Mouse (Mus musculus): ENCODE measurements around the gene Sestd1. TPM values are rescaled to one million over a fixed set of nuclear protein-coding genes. Genes with fewer than 3 reads are reported as not detected.

The Sestd1 gene
- polyA plus RNA-seq, 1 experiment = 5.2 TPM

DNA sequence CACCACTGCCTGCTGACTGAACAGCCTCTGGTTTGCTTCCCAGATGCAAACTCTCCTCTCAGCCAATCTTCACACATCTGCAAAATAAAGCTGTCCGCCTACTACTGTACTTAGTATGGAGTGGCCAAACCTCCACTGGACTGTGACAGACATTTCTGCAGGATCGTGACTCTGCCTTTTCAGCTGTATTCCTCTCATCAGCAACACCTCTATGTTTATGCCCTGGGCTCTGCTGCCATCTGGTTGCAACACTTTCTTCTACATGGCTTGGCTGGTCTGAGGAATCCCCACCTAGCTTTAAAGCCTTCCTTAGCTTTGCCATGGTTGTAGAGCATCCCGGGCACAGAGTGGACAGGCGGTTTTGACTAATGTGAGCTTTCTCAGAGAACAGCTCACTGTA, 20.3 kb downstream of the Sestd1 start:
- Histone ChIP-seq H3K27ac (replicated peaks; ENCODE audit: low read depth, low read length) (no peak overlapping the region), H3K4me3 (ENCODE audit: insufficient read depth, low read depth, low read length) (no peak overlapping the region), H3K4me1 (ENCODE audit: control insufficient read depth, insufficient read depth, insufficient read length, low read length) (peaks cover 7% of the 10 kb centered on the region; the same call in 1 of the 2 replicates)

DNA sequence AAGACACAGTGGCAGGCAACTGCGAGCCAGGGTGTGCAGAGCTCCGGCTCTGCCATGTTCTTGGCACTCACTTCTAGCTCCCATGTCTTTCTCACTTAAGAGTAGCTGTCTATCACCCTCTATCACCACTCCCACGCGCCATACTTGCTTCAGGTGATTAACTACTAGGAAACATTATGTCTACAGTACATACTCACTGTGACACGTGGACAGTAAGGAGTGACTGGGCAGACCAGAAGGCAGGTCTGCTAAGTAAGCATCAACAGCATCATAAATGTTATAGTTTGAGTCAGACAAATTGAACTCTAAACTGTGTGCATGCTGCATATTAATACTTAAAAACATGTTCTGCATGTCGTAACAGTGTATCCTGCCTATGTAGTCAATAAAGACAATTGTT, 27.2 kb downstream of the Sestd1 start:
- no peak overlapping the region for H3K4me3 ChIP-seq (ENCODE audit: insufficient read depth, low read depth, low read length)
- no peak overlapping the region for H3K27ac ChIP-seq (replicated peaks; ENCODE audit: low read depth, low read length)
- H3K4me1 ChIP-seq (ENCODE audit: control insufficient read depth, insufficient read depth, insufficient read length, low read length) = 0 out of 2 replicates have a peak, but pooled peaks cover 2% of the 10 kb centered on the region

GRCm38 (mm10) chr2:77251736-77252135, 28.7 kb downstream of the Sestd1 start:
- no peaks in the 10 kb centered on the region for H3K4me1 ChIP-seq (ENCODE audit: control insufficient read depth, insufficient read depth, insufficient read length, low read length)
- H3K4me3 ChIP-seq (ENCODE audit: insufficient read depth, low read depth, low read length) = no peak overlapping the region
- no peak overlapping the region for H3K27ac ChIP-seq (replicated peaks; ENCODE audit: low read depth, low read length)

- Histone ChIP-seq H3K27ac (replicated peaks; ENCODE audit: low read depth, low read length) (no peak overlapping the region), H3K4me1 (ENCODE audit: control insufficient read depth, insufficient read depth, insufficient read length, low read length) (no peaks in the 10 kb centered on the region), H3K4me3 (ENCODE audit: insufficient read depth, low read depth, low read length) (no peak overlapping the region)
Measured at GRCm38 (mm10) chr2:77249771-77250681, 30.4 kb downstream of the Sestd1 start.

DNA sequence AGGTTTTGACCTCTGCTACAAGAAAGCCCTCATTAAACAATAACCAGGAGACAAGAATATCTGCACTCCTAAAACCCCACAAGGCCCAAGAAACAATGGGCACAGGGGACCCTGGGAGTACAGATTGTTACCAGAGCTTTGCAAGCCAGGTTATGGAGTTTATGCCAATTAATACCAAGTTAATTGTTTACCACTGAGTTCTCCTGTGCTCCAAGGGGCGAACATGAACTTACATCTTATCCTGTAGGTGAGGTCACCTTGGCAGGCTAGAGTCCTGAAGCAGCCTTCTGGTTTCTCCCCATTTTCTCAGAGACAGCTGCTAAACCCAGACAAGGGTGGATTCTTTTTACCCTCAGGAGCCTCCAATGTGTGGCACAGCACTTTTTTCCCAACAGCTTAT, 32.0 kb downstream of the Sestd1 start:
- H3K27ac ChIP-seq (replicated peaks; ENCODE audit: low read depth, low read length) = no peak overlapping the region
- no peak overlapping the region for H3K4me3 ChIP-seq (ENCODE audit: insufficient read depth, low read depth, low read length)
- no peaks in the 10 kb centered on the region for H3K4me1 ChIP-seq (ENCODE audit: control insufficient read depth, insufficient read depth, insufficient read length, low read length)

- H3K4me1 ChIP-seq (ENCODE audit: control insufficient read depth, insufficient read depth, insufficient read length, low read length) = no peaks in the 10 kb centered on the region
- no peak overlapping the region for H3K27ac ChIP-seq (replicated peaks; ENCODE audit: low read depth, low read length)
- no peak overlapping the region for H3K4me3 ChIP-seq (ENCODE audit: insufficient read depth, low read depth, low read length)
Measured at GRCm38 (mm10) chr2:77247200-77247830, 33.1 kb downstream of the Sestd1 start.

DNA sequence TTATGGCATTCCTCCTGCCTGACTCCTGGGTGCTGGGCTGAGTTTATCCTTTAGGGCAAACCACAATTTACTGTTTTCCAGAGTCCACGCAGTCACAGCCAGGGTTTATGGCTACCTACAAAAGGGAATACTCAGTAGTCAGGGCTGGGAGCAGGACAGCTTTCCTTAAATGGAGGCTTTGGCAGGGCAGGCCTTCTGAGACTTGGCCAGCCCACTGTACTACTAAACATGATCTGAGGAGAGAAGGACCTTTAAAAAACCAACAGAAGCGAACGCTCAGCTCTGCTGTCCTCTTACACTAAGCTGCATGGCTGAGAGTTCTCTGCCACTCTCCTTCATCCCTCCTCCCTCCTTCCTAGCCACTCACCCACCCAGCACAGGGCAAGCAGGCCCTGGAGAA, 34.6 kb downstream of the Sestd1 start:
- no peak overlapping the region for H3K27ac ChIP-seq (replicated peaks; ENCODE audit: low read depth, low read length)

DNA sequence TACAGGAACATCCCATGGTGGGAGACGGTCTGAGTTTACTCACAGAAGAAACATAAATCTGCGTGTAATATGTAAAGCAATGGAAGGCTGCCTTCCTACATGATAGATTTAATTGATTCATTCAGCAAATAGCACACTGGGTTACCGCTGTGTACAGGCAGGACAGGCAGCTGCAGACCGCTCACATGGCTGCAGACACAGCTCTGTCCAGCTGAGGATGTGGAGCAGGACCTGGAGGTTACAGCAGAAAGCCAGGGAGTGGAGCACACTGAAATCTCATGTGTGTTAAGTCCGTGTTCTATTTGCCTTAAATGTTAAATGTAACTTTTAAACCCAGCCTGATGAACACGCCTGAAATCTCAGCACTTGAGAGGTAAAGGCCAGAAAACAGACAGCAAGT, 38.1 kb downstream of the Sestd1 start:
- H3K4me1 ChIP-seq (ENCODE audit: control insufficient read depth, insufficient read depth, insufficient read length, low read length) = no peaks in the 10 kb centered on the region
- H3K4me3 ChIP-seq (ENCODE audit: insufficient read depth, low read depth, low read length) = no peak overlapping the region
- no peak overlapping the region for H3K27ac ChIP-seq (replicated peaks; ENCODE audit: low read depth, low read length)

More for the DNA sequence above, 34.6 kb downstream of the Sestd1 start:
- no peaks in the 10 kb centered on the region for H3K4me1 ChIP-seq (ENCODE audit: control insufficient read depth, insufficient read depth, insufficient read length, low read length)
- no peak overlapping the region for H3K4me3 ChIP-seq (ENCODE audit: insufficient read depth, low read depth, low read length)

- Histone ChIP-seq H3K4me1 (ENCODE audit: control insufficient read depth, insufficient read depth, insufficient read length, low read length) (no peaks in the 10 kb centered on the region), H3K4me3 (ENCODE audit: insufficient read depth, low read depth, low read length) (no peak overlapping the region), H3K27ac (replicated peaks; ENCODE audit: low read depth, low read length) (no peak overlapping the region)
Measured at GRCm38 (mm10) chr2:77238607-77239006, 41.8 kb downstream of the Sestd1 start.

- Histone ChIP-seq H3K4me1 (ENCODE audit: control insufficient read depth, insufficient read depth, insufficient read length, low read length) (no peaks in the 10 kb centered on the region), H3K4me3 (ENCODE audit: insufficient read depth, low read depth, low read length) (no peak overlapping the region), H3K27ac (replicated peaks; ENCODE audit: low read depth, low read length) (no peak overlapping the region)
Measured at GRCm38 (mm10) chr2:77238046-77238445, 42.3 kb downstream of the Sestd1 start.

DNA sequence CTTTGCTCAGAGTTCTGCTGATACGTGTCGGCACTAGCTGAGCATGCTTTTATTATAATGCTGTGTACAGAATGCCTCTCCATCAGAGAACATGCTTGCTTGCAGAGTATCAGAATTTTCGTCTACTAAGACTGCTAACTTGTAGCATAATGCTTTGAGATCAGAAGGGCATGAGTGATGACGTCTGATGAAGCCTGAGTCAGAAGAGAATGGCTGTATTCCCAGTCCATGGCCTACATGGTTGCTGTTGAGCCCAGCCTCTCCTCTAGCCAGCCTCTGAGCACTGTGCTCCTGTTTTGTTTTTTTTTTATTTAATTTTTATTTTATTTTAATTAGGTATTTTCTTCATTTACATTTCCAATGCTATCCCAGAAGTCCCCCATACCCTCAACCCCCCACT, 43.5 kb downstream of the Sestd1 start:
- H3K27ac ChIP-seq (replicated peaks; ENCODE audit: low read depth, low read length) = no peak overlapping the region
- H3K4me3 ChIP-seq (ENCODE audit: insufficient read depth, low read depth, low read length) = no peak overlapping the region
- no peaks in the 10 kb centered on the region for H3K4me1 ChIP-seq (ENCODE audit: control insufficient read depth, insufficient read depth, insufficient read length, low read length)

GRCm38 (mm10) chr2:77235896-77236295, 44.5 kb downstream of the Sestd1 start:
- Histone ChIP-seq H3K27ac (replicated peaks; ENCODE audit: low read depth, low read length) (no peak overlapping the region), H3K4me3 (ENCODE audit: insufficient read depth, low read depth, low read length) (no peak overlapping the region), H3K4me1 (ENCODE audit: control insufficient read depth, insufficient read depth, insufficient read length, low read length) (no peaks in the 10 kb centered on the region)

DNA sequence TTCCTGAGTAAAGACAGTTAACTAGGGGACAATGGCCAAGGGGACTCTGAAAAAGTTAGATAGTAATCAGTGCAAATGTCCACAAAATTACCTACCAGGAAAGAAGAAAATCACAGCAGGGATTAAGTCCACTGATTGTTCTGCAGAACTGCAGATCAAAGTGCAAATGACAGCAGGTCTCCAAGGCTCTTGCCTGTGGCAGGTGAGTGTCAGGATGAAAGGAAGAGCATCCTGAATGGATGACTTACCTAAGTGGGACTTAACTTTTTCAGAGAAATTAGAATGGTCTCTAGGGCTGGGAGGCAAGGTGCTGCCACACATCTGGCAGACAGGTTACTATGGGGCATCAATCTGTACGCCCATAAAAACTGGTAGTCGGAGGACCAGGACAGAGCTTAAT, 47.8 kb downstream of the Sestd1 start:
- Histone ChIP-seq H3K4me1 (ENCODE audit: control insufficient read depth, insufficient read depth, insufficient read length, low read length) (no peaks in the 10 kb centered on the region), H3K4me3 (ENCODE audit: insufficient read depth, low read depth, low read length) (no peak overlapping the region)

GRCm38 (mm10) chr2:77220960-77221359, 59.4 kb downstream of the Sestd1 start:
- H3K27ac ChIP-seq (replicated peaks; ENCODE audit: low read depth, low read length) = no peak overlapping the region
- no peak overlapping the region for H3K4me3 ChIP-seq (ENCODE audit: insufficient read depth, low read depth, low read length)
- H3K4me1 ChIP-seq (ENCODE audit: control insufficient read depth, insufficient read depth, insufficient read length, low read length) = no peaks in the 10 kb centered on the region; the same call in 1 of the 2 replicates

More for the DNA sequence above, 47.8 kb downstream of the Sestd1 start:
- no peak overlapping the region for H3K27ac ChIP-seq (replicated peaks; ENCODE audit: low read depth, low read length)

GRCm38 (mm10) chr2:77212885-77213284, 67.5 kb downstream of the Sestd1 start:
- no peak overlapping the region for H3K4me3 ChIP-seq (ENCODE audit: insufficient read depth, low read depth, low read length)
- H3K4me1 ChIP-seq (ENCODE audit: control insufficient read depth, insufficient read depth, insufficient read length, low read length) = no peaks in the 10 kb centered on the region
- H3K27ac ChIP-seq (replicated peaks; ENCODE audit: low read depth, low read length) = no peak overlapping the region

GRCm38 (mm10) chr2:77206951-77207350, 73.4 kb downstream of the Sestd1 start:
- Histone ChIP-seq H3K4me3 (ENCODE audit: insufficient read depth, low read depth, low read length) (no peak overlapping the region), H3K4me1 (ENCODE audit: control insufficient read depth, insufficient read depth, insufficient read length, low read length) (no peaks in the 10 kb centered on the region), H3K27ac (replicated peaks; ENCODE audit: low read depth, low read length) (no peak overlapping the region)
